Mouse (Mus musculus): ENCODE data around the gene Olfr44. TPM values are rescaled to one million over a fixed set of nuclear protein-coding genes. Genes with fewer than 3 reads are reported as not detected.

Gene Olfr44
- polyA plus RNA-seq (2014; fragmentation: Illumina TruSeq; extraction: RNeasy Lipid Tissue Mini Kit (QIAGEN cat#74804); ENCODE audit: low read depth, low replicate concordance), result not detected

DNA sequence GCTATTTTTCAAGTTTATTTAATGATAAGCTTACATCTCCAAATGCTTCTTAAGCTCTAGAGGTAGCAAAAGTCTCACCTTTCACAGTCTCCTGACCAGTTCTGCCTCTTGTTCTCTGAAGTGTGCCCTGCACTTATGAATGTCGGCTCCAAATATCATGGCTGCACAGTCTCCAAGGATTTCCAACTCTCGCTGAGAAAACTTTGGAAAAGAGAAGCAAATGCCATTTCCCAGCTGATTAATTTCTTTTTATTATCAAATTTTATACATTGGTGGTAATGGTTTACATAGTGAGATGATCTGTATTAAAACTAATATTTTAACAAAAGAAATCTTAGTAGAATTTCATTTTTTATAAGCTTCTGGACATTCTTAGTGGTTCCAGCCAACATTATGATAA is at the start of gene Olfr44:
TSS of gene Olfr44 (minus strand) at position 101 of the 400 bp plus-strand sequence.

GRCm38 (mm10) chr9:39515531-39515930 is 21.7 kb upstream of the Olfr44 start, which contains the start of gene Olfr957:
Olfr957 (minus strand) TSS chr9:39515809.

GRCm38 (mm10) chr9:39471844-39472243 is 22.0 kb downstream of the Olfr44 start, which contains the start of gene Olfr955:
Olfr955 (minus strand) TSS chr9:39471944.

DNA sequence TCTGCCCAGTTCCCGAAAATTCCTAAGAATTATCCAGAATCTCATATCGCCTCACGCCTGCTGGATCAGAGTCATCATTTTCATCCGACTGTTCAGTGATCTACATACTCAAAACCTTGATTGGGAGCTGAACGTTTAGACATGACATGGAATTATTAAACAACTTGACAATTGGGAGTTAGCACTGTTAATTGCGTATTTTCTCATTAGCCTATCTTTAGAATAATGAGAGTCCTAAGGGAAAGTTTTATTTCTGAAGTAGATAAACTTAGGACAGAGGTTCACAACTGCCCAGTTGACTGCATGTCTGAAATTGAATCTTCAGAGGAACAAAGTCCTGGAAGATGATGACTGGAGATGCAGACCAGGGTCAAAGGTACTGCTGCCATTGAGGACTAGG is 37.4 kb downstream of the Olfr44 start, which contains the start of gene Olfr954:
TSS of gene Olfr954 (plus strand) at position 301 of the 400 bp plus-strand sequence.

Other genes with a start within 250 kb of the Olfr44 start
- gene Olfr1537, start 244.0 kb downstream of the Olfr44 start, polyA plus RNA-seq (2014; fragmentation: Illumina TruSeq; extraction: RNeasy Lipid Tissue Mini Kit (QIAGEN cat#74804); ENCODE audit: low read depth, low replicate concordance), result not detected
- not detected for gene Olfr945, start 217.2 kb downstream of the Olfr44 start, polyA plus RNA-seq (2014; fragmentation: Illumina TruSeq; extraction: RNeasy Lipid Tissue Mini Kit (QIAGEN cat#74804); ENCODE audit: low read depth, low replicate concordance)
- not detected for gene Olfr948, start 167.9 kb downstream of the Olfr44 start, polyA plus RNA-seq (2014; fragmentation: Illumina TruSeq; extraction: RNeasy Lipid Tissue Mini Kit (QIAGEN cat#74804); ENCODE audit: low read depth, low replicate concordance)
- not detected for gene Olfr951, start 106.6 kb downstream of the Olfr44 start, polyA plus RNA-seq (2014; fragmentation: Illumina TruSeq; extraction: RNeasy Lipid Tissue Mini Kit (QIAGEN cat#74804); ENCODE audit: low read depth, low replicate concordance)
- not detected for gene Olfr952, start 66.8 kb downstream of the Olfr44 start, polyA plus RNA-seq (2014; fragmentation: Illumina TruSeq; extraction: RNeasy Lipid Tissue Mini Kit (QIAGEN cat#74804); ENCODE audit: low read depth, low replicate concordance)
- gene Olfr954, start 37.3 kb downstream of the Olfr44 start, polyA plus RNA-seq (2014; fragmentation: Illumina TruSeq; extraction: RNeasy Lipid Tissue Mini Kit (QIAGEN cat#74804); ENCODE audit: low read depth, low replicate concordance), result not detected
- not detected for gene Olfr955, start 22.1 kb downstream of the Olfr44 start, polyA plus RNA-seq (2014; fragmentation: Illumina TruSeq; extraction: RNeasy Lipid Tissue Mini Kit (QIAGEN cat#74804); ENCODE audit: low read depth, low replicate concordance)
- gene Olfr957, start 21.8 kb upstream of the Olfr44 start, polyA plus RNA-seq (2014; fragmentation: Illumina TruSeq; extraction: RNeasy Lipid Tissue Mini Kit (QIAGEN cat#74804); ENCODE audit: low read depth, low replicate concordance), result not detected
- not detected for gene Olfr958, start 60.1 kb upstream of the Olfr44 start, polyA plus RNA-seq (2014; fragmentation: Illumina TruSeq; extraction: RNeasy Lipid Tissue Mini Kit (QIAGEN cat#74804); ENCODE audit: low read depth, low replicate concordance)
- not detected for gene Olfr959, start 81.6 kb upstream of the Olfr44 start, polyA plus RNA-seq (2014; fragmentation: Illumina TruSeq; extraction: RNeasy Lipid Tissue Mini Kit (QIAGEN cat#74804); ENCODE audit: low read depth, low replicate concordance)
- 0.08 TPM for gene AW551984, start 110.4 kb upstream of the Olfr44 start, polyA plus RNA-seq (2014; fragmentation: Illumina TruSeq; extraction: RNeasy Lipid Tissue Mini Kit (QIAGEN cat#74804); ENCODE audit: low read depth, low replicate concordance)
- gene Olfr148, start 116.7 kb upstream of the Olfr44 start, polyA plus RNA-seq (2014; fragmentation: Illumina TruSeq; extraction: RNeasy Lipid Tissue Mini Kit (QIAGEN cat#74804); ENCODE audit: low read depth, low replicate concordance), result not detected
- gene Olfr960, start 127.4 kb upstream of the Olfr44 start, polyA plus RNA-seq (2014; fragmentation: Illumina TruSeq; extraction: RNeasy Lipid Tissue Mini Kit (QIAGEN cat#74804); ENCODE audit: low read depth, low replicate concordance), result not detected
- not detected for gene Olfr961, start 151.1 kb upstream of the Olfr44 start, polyA plus RNA-seq (2014; fragmentation: Illumina TruSeq; extraction: RNeasy Lipid Tissue Mini Kit (QIAGEN cat#74804); ENCODE audit: low read depth, low replicate concordance)
- gene Olfr963, start 173.2 kb upstream of the Olfr44 start, polyA plus RNA-seq (2014; fragmentation: Illumina TruSeq; extraction: RNeasy Lipid Tissue Mini Kit (QIAGEN cat#74804); ENCODE audit: low read depth, low replicate concordance), result not detected
- gene Olfr149, start 213.1 kb upstream of the Olfr44 start, polyA plus RNA-seq (2014; fragmentation: Illumina TruSeq; extraction: RNeasy Lipid Tissue Mini Kit (QIAGEN cat#74804); ENCODE audit: low read depth, low replicate concordance), result not detected
- not detected for gene Olfr965, start 217.4 kb upstream of the Olfr44 start, polyA plus RNA-seq (2014; fragmentation: Illumina TruSeq; extraction: RNeasy Lipid Tissue Mini Kit (QIAGEN cat#74804); ENCODE audit: low read depth, low replicate concordance)
- not detected for gene Olfr150, start 237.0 kb upstream of the Olfr44 start, polyA plus RNA-seq (2014; fragmentation: Illumina TruSeq; extraction: RNeasy Lipid Tissue Mini Kit (QIAGEN cat#74804); ENCODE audit: low read depth, low replicate concordance)

Measured in testis, adult 10 weeks (tissue).